Mouse (Mus musculus): ENCODE measurements around the gene Pcif1. TPM values are rescaled to one million over a fixed set of nuclear protein-coding genes. Genes with fewer than 3 reads are reported as not detected.

Gene Pcif1
- polyA plus RNA-seq, 1 experiment from 2014 or later, result 87.3 TPM

DNA sequence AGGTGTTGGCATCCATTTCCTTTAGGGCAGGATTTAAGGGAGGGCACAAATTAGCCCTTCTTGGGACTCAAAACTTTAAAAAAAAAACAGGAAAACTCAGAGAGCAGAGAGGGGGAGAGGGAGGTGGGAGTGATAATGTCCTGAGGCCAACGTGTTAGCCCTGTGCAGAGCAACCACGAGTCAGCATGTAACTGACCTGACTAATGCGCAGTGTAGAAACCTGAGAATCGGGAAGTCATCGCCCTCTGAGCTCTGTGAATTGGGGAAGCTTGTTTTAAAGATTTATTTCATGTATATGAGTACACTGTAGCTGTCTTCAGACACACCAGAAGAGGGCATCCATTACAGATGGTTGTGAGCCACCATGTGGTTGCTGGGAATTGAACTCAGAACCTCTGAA lies 37.7 kb downstream of the Pcif1 start:
- H3K4me3 ChIP-seq (ENCODE audit: low read depth, low read length), result no peak overlapping the region
- WGBS, result 73% methylated on average over 5 of the region's 5 CpGs
- no peaks in the 10 kb centered on the region for H3K9me3 ChIP-seq (ENCODE audit: control insufficient read depth, low read depth, low read length)
- H3K36me3 ChIP-seq (ENCODE audit: control insufficient read depth, insufficient read depth, low read length), result no peaks in the 10 kb centered on the region
- no peaks in the 10 kb centered on the region for H3K27me3 ChIP-seq (ENCODE audit: control insufficient read depth, insufficient read depth, low read length)
- no peak overlapping the region for H3K9ac ChIP-seq (replicated peaks; ENCODE audit: low read depth, low read length)
- no peak overlapping the region for H3K4me2 ChIP-seq (replicated peaks; ENCODE audit: low read depth, low read length)
- no peak overlapping the region for H3K27ac ChIP-seq (ENCODE audit: low read length)
- no peak for ATAC-seq (ENCODE audit: insufficient number of reproducible peaks, insufficient read depth, low FRiP score, low read depth)
- H3K4me1 ChIP-seq (ENCODE audit: control insufficient read depth, insufficient read depth, low read length), result peaks cover 4% of the 10 kb centered on the region; the same call in 1 of the 2 replicates

DNA sequence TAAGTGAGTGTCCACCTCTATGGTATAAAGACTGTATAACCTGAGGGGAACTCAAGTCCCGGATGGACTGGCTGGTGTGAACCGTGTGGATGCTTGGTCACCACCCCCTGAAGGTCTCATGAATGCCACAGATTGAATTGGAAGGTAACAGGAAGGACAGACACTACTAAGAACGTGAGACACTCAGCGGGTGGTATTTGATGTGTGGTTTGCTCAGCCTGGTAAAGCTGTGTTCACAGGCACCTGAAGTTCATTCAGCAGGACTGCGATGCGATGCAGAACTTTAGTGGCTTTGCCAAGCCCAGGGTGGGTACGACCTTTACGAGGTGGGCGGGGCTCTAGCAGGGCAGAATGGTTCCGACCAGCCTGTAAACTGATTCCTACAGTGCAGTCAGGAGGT lies 38.3 kb downstream of the Pcif1 start:
- Histone ChIP-seq H3K4me2 (replicated peaks; ENCODE audit: low read depth, low read length) (no peak overlapping the region), H3K9ac (replicated peaks; ENCODE audit: low read depth, low read length) (no peak overlapping the region), H3K4me1 (ENCODE audit: control insufficient read depth, insufficient read depth, low read length) (peaks cover 2% of the 10 kb centered on the region; the same call in 1 of the 2 replicates), H3K9me3 (ENCODE audit: control insufficient read depth, low read depth, low read length) (no peaks in the 10 kb centered on the region), H3K27me3 (ENCODE audit: control insufficient read depth, insufficient read depth, low read length) (no peaks in the 10 kb centered on the region), H3K36me3 (ENCODE audit: control insufficient read depth, insufficient read depth, low read length) (no peaks in the 10 kb centered on the region), H3K4me3 (ENCODE audit: low read depth, low read length) (no peak overlapping the region), H3K27ac (ENCODE audit: low read length) (no peak overlapping the region)
- no peak for ATAC-seq (ENCODE audit: insufficient number of reproducible peaks, insufficient read depth, low FRiP score, low read depth)
- WGBS, result 64% methylated on average over 10 of the region's 10 CpGs

DNA sequence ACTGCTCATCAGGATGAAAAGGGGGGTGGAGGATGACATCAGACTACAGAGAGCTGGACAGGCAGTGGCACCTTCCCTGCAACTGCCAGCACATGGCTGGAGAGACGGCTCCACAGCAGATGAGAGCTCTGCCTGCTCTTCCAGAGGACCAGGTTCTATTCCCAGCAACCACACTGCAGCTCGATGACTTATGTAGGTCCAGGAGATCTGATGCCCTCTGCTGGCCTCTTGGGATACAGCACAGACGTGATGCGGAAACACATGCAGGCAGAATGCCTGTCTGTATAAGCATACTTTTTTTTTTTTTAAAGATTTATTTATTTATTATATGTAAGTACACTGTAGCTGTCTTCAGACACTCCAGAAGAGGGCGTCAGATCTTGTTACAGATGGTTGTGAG lies 39.2 kb downstream of the Pcif1 start:
- H3K27ac ChIP-seq (ENCODE audit: low read length), result no peak overlapping the region
- no peak overlapping the region for H3K9ac ChIP-seq (replicated peaks; ENCODE audit: low read depth, low read length)
- H3K4me2 ChIP-seq (replicated peaks; ENCODE audit: low read depth, low read length), result no peak overlapping the region
- H3K27me3 ChIP-seq (ENCODE audit: control insufficient read depth, insufficient read depth, low read length), result no peaks in the 10 kb centered on the region
- H3K36me3 ChIP-seq (ENCODE audit: control insufficient read depth, insufficient read depth, low read length), result no peaks in the 10 kb centered on the region
- no peak for ATAC-seq (ENCODE audit: insufficient number of reproducible peaks, insufficient read depth, low FRiP score, low read depth)
- H3K4me3 ChIP-seq (ENCODE audit: low read depth, low read length), result no peak overlapping the region
- H3K9me3 ChIP-seq (ENCODE audit: control insufficient read depth, low read depth, low read length), result no peaks in the 10 kb centered on the region
- no peaks in the 10 kb centered on the region for H3K4me1 ChIP-seq (ENCODE audit: control insufficient read depth, insufficient read depth, low read length)
- 68% methylated on average over 4 of the region's 5 CpGs for WGBS

DNA sequence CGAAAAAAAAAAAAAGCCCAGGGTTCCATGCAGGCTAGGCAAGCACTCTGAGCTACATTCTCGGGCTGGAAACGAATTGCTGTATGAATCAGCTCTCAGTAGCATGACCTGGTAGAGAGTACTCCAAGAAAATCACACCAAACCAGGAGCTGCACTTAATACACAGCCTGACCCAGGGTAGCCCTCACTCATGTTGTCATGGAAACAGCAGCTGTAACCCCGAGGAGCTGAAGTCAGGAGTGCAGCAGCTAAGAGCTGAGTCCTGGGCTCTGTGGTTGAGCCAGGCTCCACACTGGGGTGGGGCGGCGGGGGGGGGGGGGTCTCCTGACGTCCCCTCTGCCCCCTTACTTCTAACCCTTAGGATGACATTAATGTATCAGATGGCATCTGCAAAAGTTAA lies 42.9 kb downstream of the Pcif1 start:
- no peaks in the 10 kb centered on the region for H3K36me3 ChIP-seq (ENCODE audit: control insufficient read depth, insufficient read depth, low read length)
- WGBS, result 46% methylated on average over 7 of the region's 7 CpGs
- no peaks in the 10 kb centered on the region for H3K9me3 ChIP-seq (ENCODE audit: control insufficient read depth, low read depth, low read length)
- H3K4me3 ChIP-seq (ENCODE audit: low read depth, low read length), result no peak overlapping the region
- no peaks in the 10 kb centered on the region for H3K27me3 ChIP-seq (ENCODE audit: control insufficient read depth, insufficient read depth, low read length)
- H3K27ac ChIP-seq (ENCODE audit: low read length), result no peak overlapping the region
- ATAC-seq (ENCODE audit: insufficient number of reproducible peaks, insufficient read depth, low FRiP score, low read depth), result no peak
- no peak overlapping the region for H3K4me2 ChIP-seq (replicated peaks; ENCODE audit: low read depth, low read length)
- no peaks in the 10 kb centered on the region for H3K4me1 ChIP-seq (ENCODE audit: control insufficient read depth, insufficient read depth, low read length)
- H3K9ac ChIP-seq (replicated peaks; ENCODE audit: low read depth, low read length), result no peak overlapping the region

DNA sequence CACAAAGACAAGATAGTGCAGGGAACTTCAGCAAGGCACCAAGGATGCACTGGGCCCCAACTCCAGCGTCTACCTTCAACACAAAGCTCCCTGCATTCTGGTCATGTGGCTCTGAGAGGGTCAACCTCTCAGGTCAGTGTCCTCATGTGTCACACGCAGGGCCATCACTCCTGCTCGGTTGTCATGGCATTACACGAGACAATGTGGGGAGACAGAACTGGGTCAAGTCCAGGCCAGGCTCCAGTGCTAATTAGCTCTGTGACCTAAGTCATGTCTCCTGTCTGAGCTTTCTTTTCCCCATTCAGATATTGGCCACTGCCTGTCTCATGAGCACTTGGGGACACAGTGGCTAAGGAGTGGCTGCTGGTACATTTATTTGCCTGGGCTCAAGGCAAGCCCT lies 44.2 kb downstream of the Pcif1 start:
- 54% methylated on average over 4 of the region's 4 CpGs for WGBS
- Histone ChIP-seq H3K27ac (ENCODE audit: low read length) (no peak overlapping the region), H3K9ac (replicated peaks; ENCODE audit: low read depth, low read length) (no peak overlapping the region), H3K4me2 (replicated peaks; ENCODE audit: low read depth, low read length) (no peak overlapping the region), H3K4me3 (ENCODE audit: low read depth, low read length) (no peak overlapping the region), H3K27me3 (ENCODE audit: control insufficient read depth, insufficient read depth, low read length) (no peaks in the 10 kb centered on the region), H3K9me3 (ENCODE audit: control insufficient read depth, low read depth, low read length) (no peaks in the 10 kb centered on the region), H3K36me3 (ENCODE audit: control insufficient read depth, insufficient read depth, low read length) (no peaks in the 10 kb centered on the region), H3K4me1 (ENCODE audit: control insufficient read depth, insufficient read depth, low read length) (no peaks in the 10 kb centered on the region)
- ATAC-seq (ENCODE audit: insufficient number of reproducible peaks, insufficient read depth, low FRiP score, low read depth), result no peak

DNA sequence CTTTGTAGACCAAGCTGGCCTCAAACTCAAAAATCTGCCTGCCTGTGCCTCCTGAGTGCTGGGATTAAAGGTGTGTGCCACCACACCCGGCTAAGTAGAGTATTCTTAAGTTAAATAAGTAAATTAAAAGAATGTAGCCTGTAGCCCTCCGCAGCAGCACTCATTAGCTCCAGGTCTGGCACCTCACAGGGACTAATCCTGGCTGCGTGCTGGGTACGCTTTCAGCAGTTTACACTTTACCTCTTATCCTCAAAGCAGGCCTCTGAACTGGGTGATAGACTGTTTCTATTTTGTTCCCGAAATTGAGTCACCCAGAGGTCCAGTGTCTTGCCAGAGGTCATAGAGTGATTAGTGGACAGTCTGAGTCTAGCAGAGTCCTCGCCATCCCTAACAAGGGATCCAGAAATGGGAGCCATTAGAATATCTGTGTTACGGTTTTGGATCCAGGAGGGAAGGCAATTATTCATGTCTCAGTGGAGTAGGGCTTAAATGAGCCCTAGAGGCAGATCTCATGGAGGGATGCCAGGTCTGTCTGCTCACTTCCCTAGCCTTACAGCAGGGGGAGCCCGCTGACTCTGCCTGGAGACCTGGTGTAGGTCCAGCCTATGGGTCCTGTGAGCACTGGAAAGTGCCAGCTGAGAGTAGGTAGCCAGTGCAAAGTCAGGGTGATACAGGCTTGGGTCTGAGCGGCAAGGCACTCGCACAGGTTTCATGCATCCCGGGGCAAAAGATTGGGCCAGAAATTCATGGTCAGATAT lies 45.2 kb downstream of the Pcif1 start:
- Histone ChIP-seq H3K9me3 (ENCODE audit: control insufficient read depth, low read depth, low read length) (no peaks in the 10 kb centered on the region), H3K4me2 (replicated peaks; ENCODE audit: low read depth, low read length) (no peak overlapping the region), H3K36me3 (ENCODE audit: control insufficient read depth, insufficient read depth, low read length) (no peaks in the 10 kb centered on the region), H3K27me3 (ENCODE audit: control insufficient read depth, insufficient read depth, low read length) (no peaks in the 10 kb centered on the region), H3K4me1 (ENCODE audit: control insufficient read depth, insufficient read depth, low read length) (no peaks in the 10 kb centered on the region), H3K27ac (ENCODE audit: low read length) (no peak overlapping the region), H3K4me3 (ENCODE audit: low read depth, low read length) (no peak overlapping the region), H3K9ac (replicated peaks; ENCODE audit: low read depth, low read length) (no peak overlapping the region)
- WGBS, result 34% methylated on average over 11 of the region's 11 CpGs
- ATAC-seq (ENCODE audit: insufficient number of reproducible peaks, insufficient read depth, low FRiP score, low read depth), result peak; percentile 58; the same call in 1 of the 2 replicates

DNA sequence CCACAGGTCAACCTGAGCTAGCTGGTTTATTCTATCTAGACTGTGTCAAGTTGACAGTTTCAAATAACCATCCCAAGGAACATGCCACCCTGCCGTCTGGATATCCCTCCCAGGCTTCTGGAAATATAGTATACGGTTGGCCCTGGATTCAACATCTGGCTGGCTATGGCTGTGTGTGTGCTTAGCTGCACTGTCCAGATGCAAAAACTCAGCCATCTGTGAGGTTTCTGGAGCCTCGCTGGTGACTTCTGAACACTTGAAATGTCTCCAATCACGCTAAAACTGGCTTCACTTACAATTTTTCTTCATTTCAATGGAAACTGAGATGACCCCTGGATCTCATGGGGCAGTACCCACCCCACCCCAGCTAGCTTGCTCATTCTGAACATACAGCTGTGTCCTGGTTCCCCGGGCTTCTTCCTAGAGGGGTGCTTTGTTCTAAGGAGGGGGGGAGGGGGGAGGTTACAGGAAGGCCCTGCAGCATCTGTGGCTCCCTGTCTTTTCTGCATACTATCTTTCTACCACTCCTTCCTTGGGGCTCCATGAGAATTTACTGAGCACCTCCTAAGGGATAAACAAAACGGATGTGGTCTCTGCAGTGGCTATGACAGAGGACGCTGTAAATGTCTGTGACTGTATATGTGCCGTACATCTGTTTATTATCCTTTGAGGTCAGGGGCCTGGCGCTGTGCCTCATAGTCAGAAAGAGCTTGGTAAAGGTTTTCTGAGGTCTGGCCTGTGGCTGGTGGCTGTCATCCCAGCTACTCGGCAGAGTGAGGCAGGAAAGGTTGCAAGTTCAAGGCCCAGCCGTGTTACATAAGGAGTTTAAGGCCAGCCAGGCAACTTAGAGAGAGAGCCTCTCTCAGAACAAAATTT lies 51.8 kb downstream of the Pcif1 start:
- 26% methylated on average over 11 of the region's 11 CpGs for WGBS
- Histone ChIP-seq H3K4me3 (ENCODE audit: low read depth, low read length) (no peak overlapping the region), H3K9me3 (ENCODE audit: control insufficient read depth, low read depth, low read length) (no peaks in the 10 kb centered on the region), H3K27ac (ENCODE audit: low read length) (peak overlapping the region; percentile 71), H3K9ac (replicated peaks; ENCODE audit: low read depth, low read length) (no peak overlapping the region), H3K4me1 (ENCODE audit: control insufficient read depth, insufficient read depth, low read length) (0 out of 2 replicates have a peak, but pooled peaks cover 3% of the 10 kb centered on the region), H3K4me2 (replicated peaks; ENCODE audit: low read depth, low read length) (peak overlapping the region; percentile 12; the same call in 1 of the 2 replicates), H3K36me3 (ENCODE audit: control insufficient read depth, insufficient read depth, low read length) (no peaks in the 10 kb centered on the region), H3K27me3 (ENCODE audit: control insufficient read depth, insufficient read depth, low read length) (0 out of 2 replicates have a peak, but pooled peaks cover 3% of the 10 kb centered on the region)
- ATAC-seq (ENCODE audit: insufficient number of reproducible peaks, insufficient read depth, low FRiP score, low read depth), result peak; percentile 67; the same call in 1 of the 2 replicates

DNA sequence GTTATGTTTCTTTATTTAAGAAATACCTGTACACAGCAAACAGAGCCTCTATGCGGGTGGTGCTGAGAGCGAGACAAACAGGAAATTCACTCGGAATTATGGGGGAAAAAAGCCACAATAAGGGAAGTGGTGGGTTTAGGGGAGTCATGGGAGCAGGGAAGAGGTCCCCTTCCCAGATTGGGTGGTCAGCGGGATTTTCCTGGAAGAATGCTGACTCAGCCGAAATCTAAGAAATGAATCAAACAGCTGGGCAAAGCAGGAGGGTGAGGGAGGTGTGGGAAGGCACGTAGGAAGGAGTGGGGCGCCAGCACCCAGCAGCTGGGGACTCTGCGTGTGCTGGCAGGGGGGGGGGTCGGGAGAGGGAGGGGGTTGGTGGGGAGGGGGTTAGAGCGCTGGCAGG lies 54.4 kb downstream of the Pcif1 start:
- Histone ChIP-seq H3K4me3 (ENCODE audit: low read depth, low read length) (no peak overlapping the region), H3K4me2 (replicated peaks; ENCODE audit: low read depth, low read length) (no peak overlapping the region), H3K9ac (replicated peaks; ENCODE audit: low read depth, low read length) (no peak overlapping the region), H3K9me3 (ENCODE audit: control insufficient read depth, low read depth, low read length) (no peaks in the 10 kb centered on the region), H3K27me3 (ENCODE audit: control insufficient read depth, insufficient read depth, low read length) (0 out of 2 replicates have a peak, but pooled peaks cover 10% of the 10 kb centered on the region), H3K4me1 (ENCODE audit: control insufficient read depth, insufficient read depth, low read length) (0 out of 2 replicates have a peak, but pooled peaks cover 3% of the 10 kb centered on the region), H3K36me3 (ENCODE audit: control insufficient read depth, insufficient read depth, low read length) (no peaks in the 10 kb centered on the region), H3K27ac (ENCODE audit: low read length) (no peak overlapping the region)
- no peak for ATAC-seq (ENCODE audit: insufficient number of reproducible peaks, insufficient read depth, low FRiP score, low read depth)
- 38% methylated on average over 10 of the region's 10 CpGs for WGBS

Measured in stomach, embryonic 14.5 days (tissue).